Mouse (Mus musculus): ENCODE results near the gene Proca1.

Proca1 gene

GRCm38 (mm10) chr11:78210615-78211014 is 17.4 kb downstream of the Proca1 start:
- intact Hi-C loops (cut with DNase I), result no loop called here

DNA sequence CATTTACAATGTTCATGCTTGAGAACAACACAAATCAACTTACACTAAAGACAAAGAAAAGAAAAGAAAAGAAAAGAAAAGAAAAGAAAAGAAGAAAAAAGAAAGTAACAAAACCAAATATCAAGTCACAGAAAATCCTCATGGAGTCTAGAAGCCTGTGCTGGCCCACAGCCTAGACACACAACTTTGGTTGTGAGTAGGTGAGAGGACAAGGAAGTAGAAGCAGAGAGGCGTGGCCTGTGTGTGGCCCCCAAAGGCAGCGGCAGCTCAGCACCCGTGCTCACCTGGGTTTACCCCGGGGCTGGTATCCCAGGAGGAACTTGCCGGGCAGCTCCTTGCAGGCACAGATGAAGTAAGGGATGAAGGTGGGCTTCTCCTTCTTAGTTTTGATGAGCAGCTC is 18.3 kb downstream of the Proca1 start:
- intact Hi-C loops (cut with DNase I), result no loop called here

DNA sequence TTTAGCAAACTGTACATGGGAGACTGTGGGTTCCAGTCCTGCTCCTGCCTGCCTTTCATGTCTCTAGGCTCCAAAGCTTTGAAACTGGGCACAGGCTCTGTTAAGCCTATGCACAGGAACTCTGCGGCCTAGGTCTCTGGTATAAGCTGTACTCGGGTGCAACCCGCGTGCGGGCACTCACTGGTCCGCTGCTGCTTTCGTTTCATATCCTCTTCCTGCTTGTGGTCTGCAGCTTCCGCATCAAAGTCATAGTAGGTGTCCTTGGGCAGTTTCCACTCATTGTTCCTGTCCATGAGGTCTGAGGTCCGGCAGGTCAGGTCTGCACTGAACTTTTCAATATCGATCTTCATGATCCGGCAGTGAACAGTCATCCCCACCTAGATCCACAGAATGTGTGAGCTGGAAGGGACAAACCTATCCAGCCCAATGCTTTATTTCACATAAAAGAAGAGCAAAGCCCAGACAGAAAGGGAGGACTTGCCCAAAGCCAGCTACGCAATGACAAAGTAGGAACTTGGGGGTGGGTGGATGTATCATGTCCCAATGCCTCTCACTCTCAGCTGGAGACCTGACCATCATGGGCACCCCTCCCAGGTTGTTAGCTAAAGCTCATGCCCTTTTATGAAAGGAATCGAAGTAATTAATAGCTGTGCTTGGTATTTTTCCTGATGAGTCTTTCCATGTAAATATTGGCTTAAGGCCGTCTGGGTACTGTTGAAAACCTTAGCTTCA is 20.1 kb downstream of the Proca1 start:
- intact Hi-C loops (cut with DNase I), result no loop called here

GRCm38 (mm10) chr11:78215709-78216317 is 22.6 kb downstream of the Proca1 start:
- intact Hi-C loops (cut with DNase I), result loop anchor here (5.0 kb wide), 1 partner anchor 36 kb away; no protein-coding TSS in a partner anchor

DNA sequence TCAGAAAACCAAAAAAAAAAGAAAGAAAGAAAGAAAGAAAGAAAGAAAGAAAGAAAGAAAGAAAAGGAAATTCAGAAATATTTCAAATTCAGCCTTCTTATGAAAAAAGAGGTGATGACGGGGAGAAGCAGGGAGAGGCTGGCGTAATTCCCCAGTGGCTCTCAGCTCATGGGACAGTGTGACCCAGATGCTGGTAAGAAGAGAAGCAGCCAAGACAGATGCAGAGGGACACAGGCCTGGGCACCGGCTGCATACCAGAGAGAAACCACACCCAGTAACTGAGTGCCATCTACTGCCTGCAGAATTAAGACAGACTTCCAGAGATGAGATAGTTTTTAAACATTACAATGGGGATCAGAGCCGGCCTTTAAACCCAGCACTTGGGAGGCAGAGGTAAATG is 30.4 kb downstream of the Proca1 start:
- intact Hi-C loops (cut with DNase I), result loop anchor here (5.0 kb wide), 1 partner anchor 44 kb away; no protein-coding TSS in a partner anchor

GRCm38 (mm10) chr11:78231518-78231917 is 38.3 kb downstream of the Proca1 start:
- intact Hi-C loops (cut with DNase I), result no loop called here

DNA sequence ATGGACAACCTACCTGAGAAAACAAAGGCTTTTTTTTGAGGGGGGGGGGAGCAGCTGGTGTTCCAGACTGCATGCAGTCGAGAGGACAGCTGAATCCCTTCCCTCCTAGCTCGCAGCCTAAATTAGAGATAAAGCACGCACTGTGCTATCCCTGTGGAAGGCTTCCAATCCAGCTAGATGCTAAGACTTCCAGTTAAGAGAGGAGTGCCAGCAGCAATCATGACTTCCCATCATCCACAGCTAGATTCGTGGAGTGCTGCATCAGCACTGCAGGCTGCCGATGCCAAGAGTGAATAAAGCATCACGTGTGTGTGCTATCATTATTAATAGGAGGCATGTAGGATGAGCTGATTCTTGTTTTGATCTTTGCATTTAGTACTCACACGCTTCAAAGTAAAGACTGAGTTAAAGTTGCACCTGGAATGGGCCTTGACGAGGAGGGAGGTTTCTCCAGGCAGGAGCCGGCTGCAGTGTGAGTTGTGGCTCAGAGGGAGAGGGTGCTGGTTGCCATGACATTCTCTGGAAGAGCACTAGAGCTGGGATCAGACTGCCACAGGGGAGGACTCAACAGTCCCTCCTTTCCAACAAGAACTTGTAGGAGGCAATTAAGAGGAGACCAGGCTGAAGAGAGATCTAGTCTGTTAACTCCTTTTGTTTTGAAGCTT is 47.1 kb downstream of the Proca1 start:
- intact Hi-C loops (cut with DNase I), result no loop called here

DNA sequence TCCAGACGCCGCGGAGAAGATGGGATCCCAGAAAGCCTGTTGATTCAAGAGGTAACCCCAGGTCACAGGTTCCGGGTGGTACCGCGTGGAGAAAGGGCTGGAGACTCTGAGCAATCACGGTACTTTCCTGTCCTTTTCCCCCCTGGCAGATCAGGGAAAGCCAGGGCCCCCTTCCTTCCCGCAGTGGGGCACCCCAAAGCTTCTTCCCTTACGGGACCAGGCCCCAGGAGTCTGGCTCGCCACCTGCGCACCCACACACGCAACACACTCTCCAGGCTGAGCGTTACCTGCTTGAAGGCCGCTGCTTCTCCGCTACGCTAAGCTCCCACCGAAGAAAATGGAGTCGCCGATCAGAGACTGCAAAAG is 52.1 kb downstream of the Proca1 start:
- intact Hi-C loops (cut with DNase I), result no loop called here

- intact Hi-C loops (cut with DNase I), result no loop called here
These were observed 52.6 kb downstream of the Proca1 start, which contains the start of the genes Sdf2 and Supt6 for GRCm38 (mm10) chr11:78245627-78246317. Gene Sdf2, plus strand, starts transcription at chr11:78245746. Gene Supt6, minus strand, starts transcription at chr11:78245987.

DNA sequence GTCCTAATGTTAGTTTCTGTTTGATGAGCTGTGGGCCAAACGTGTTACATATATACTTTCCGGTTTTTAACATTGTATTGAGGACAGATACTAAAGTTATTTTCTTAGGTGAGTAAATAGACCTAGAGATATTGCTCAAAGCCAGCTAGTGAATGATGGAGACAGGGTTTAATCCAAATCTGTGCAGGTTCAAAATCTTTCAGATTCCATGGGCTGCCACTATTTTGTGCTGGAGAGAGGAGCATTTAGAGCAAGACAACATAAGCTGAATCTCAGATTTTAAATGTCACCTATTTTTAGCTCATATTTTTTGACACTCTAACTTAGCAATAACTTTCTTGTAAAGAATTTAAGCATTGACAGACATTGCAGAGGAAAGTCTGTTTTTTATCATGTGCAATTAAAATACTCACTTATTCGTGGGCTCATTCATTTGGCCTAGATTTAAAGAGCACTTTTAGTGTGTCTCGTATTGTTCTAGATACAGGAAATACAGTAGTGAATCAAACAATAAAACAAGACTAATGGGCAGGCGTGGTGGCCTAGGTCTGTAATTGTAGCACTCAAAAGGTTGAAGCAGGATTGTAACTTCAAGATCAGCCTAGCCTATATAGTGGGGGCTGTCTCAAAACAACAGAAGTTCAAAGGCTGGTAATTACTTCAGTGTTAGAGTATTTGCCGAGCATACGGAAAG is 53.3 kb downstream of the Proca1 start:
- intact Hi-C loops (cut with DNase I), result no loop called here

- intact Hi-C loops (cut with DNase I), result no loop called here
These were observed 53.8 kb downstream of the Proca1 start for GRCm38 (mm10) chr11:78247012-78247348.

- intact Hi-C loops (cut with DNase I), result no loop called here
These were observed 54.5 kb downstream of the Proca1 start for GRCm38 (mm10) chr11:78247727-78248140.

Small RNA genes lying within 50 kb of the gene (microRNA-seq; reads per million reads assigned to microRNA genes)
- gene Mir7653, result 0.23 to 0.74 reads per million in 2 experiments
